Mouse (Mus musculus): Measurements from ENCODE around the gene 4632433K11Rik. TPM values are rescaled to one million over a fixed set of nuclear protein-coding genes. Genes with fewer than 3 reads are reported as not detected.

The 4632433K11Rik gene
- polyA plus RNA-seq, 1 experiment, result not detected

- TF ChIP-seq CTCF (IDR thresholded peaks at IDR 0.05; ENCODE audit: low read depth, low read length) (no peak), POLR2A (IDR thresholded peaks at IDR 0.05; ENCODE audit: borderline replicate concordance, low read depth, low read length) (no peak)
Observed at GRCm38 (mm10) chr7:5062360-5063001, 28.6 kb downstream of the 4632433K11Rik start.

GRCm38 (mm10) chr7:5064886-5065285 is 31.0 kb downstream of the 4632433K11Rik start:
- H3K27ac ChIP-seq (ENCODE audit: insufficient read depth, low read depth, low read length), result no peak overlapping the region
- no peak for TF ChIP-seq POLR2A (IDR thresholded peaks at IDR 0.05; ENCODE audit: borderline replicate concordance, low read depth, low read length)
- TF ChIP-seq CTCF (IDR thresholded peaks at IDR 0.05; ENCODE audit: low read depth, low read length), result no peak
- H3K4me1 ChIP-seq (ENCODE audit: control insufficient read depth, insufficient read depth, low read length), result peaks cover 20% of the 10 kb centered on the region
- no peak overlapping the region for H3K4me3 ChIP-seq (ENCODE audit: insufficient read depth, low read length)

More at GRCm38 (mm10) chr7:5062360-5063001, 28.6 kb downstream of the 4632433K11Rik start:
- peak overlapping the region; percentile 97 for H3K27ac ChIP-seq (ENCODE audit: insufficient read depth, low read depth, low read length)
- peak overlapping the region; percentile 67 for H3K4me3 ChIP-seq (ENCODE audit: insufficient read depth, low read length)
- peaks cover 42% of the 10 kb centered on the region for H3K4me1 ChIP-seq (ENCODE audit: control insufficient read depth, insufficient read depth, low read length)

- Histone ChIP-seq H3K4me1 (ENCODE audit: control insufficient read depth, insufficient read depth, low read length) (peaks cover 16% of the 10 kb centered on the region), H3K4me3 (ENCODE audit: insufficient read depth, low read length) (no peak overlapping the region), H3K27ac (ENCODE audit: insufficient read depth, low read depth, low read length) (no peak overlapping the region)
- no peak for TF ChIP-seq POLR2A (IDR thresholded peaks at IDR 0.05; ENCODE audit: borderline replicate concordance, low read depth, low read length)
- TF ChIP-seq CTCF (IDR thresholded peaks at IDR 0.05; ENCODE audit: low read depth, low read length), result no peak
Observed at GRCm38 (mm10) chr7:5073586-5073985, 39.7 kb downstream of the 4632433K11Rik start.

- H3K4me1 ChIP-seq (ENCODE audit: control insufficient read depth, insufficient read depth, low read length), result peaks cover 20% of the 10 kb centered on the region
- no peak overlapping the region for H3K4me3 ChIP-seq (ENCODE audit: insufficient read depth, low read length)
- no peak overlapping the region for H3K27ac ChIP-seq (ENCODE audit: insufficient read depth, low read depth, low read length)
- TF ChIP-seq POLR2A (IDR thresholded peaks at IDR 0.05; ENCODE audit: borderline replicate concordance, low read depth, low read length) (no peak), CTCF (IDR thresholded peaks at IDR 0.05; ENCODE audit: low read depth, low read length) (no peak)
Observed at GRCm38 (mm10) chr7:5074984-5075383, 41.1 kb downstream of the 4632433K11Rik start.

DNA sequence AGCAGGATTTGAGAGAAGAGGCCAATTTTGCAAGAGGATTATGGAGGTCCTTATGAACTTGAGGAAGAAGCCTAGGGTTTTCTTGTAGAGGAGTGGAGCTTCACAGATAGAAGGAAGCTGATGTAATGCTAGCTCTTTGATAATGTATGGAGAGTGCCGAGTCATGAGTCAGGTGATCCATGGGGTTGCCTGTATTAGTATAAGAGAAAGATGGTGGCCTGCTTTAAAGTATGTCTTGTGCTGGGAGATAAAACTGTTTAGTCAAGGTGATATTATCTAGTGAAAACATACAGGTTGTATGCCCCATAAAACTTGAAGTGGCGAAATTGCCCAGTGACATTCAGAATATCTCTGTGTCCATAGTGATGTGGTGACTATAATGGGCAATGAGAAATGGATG is 43.0 kb downstream of the 4632433K11Rik start:
- H3K4me1 ChIP-seq (ENCODE audit: control insufficient read depth, insufficient read depth, low read length), result peaks cover 22% of the 10 kb centered on the region
- TF ChIP-seq CTCF (IDR thresholded peaks at IDR 0.05; ENCODE audit: low read depth, low read length) (no peak), POLR2A (IDR thresholded peaks at IDR 0.05; ENCODE audit: borderline replicate concordance, low read depth, low read length) (no peak)
- H3K4me3 ChIP-seq (ENCODE audit: insufficient read depth, low read length), result no peak overlapping the region
- H3K27ac ChIP-seq (ENCODE audit: insufficient read depth, low read depth, low read length), result peak overlapping the region; percentile 34

DNA sequence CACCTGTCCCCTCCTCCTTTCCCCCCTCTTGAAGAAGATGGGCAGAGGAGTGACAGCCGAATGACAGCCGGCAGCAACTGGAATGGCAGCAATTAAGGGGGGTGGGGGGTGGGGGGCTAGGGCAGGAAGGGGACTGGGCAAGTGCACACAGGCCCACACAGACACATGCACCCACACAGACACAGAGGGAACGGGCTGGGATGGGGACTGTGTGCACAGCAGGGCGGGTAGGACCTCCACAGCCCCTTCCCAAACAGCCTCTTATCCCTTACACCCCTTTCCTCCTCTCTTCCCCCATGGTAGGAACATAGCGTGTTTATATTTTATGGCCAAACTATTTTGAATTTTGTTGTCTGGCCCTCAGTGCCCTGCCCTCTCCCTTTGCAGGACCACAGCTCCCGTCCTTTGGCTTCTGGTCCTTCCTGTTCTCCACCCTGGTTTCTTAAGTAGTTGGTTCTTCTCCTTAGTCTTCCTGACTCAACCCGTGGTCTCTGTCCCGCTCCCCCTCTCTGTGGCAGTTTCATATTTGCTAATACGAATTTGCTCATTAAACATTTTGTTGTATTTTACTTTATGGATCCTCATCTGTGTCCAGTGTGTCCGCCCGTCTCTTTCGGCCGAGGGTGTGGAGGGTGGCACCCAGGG is 45.6 kb downstream of the 4632433K11Rik start:
- Histone ChIP-seq H3K27ac (ENCODE audit: insufficient read depth, low read depth, low read length) (peak overlapping the region; percentile 64), H3K4me3 (ENCODE audit: insufficient read depth, low read length) (peak overlapping the region; percentile 45), H3K4me1 (ENCODE audit: control insufficient read depth, insufficient read depth, low read length) (peaks cover 36% of the 10 kb centered on the region)

DNA sequence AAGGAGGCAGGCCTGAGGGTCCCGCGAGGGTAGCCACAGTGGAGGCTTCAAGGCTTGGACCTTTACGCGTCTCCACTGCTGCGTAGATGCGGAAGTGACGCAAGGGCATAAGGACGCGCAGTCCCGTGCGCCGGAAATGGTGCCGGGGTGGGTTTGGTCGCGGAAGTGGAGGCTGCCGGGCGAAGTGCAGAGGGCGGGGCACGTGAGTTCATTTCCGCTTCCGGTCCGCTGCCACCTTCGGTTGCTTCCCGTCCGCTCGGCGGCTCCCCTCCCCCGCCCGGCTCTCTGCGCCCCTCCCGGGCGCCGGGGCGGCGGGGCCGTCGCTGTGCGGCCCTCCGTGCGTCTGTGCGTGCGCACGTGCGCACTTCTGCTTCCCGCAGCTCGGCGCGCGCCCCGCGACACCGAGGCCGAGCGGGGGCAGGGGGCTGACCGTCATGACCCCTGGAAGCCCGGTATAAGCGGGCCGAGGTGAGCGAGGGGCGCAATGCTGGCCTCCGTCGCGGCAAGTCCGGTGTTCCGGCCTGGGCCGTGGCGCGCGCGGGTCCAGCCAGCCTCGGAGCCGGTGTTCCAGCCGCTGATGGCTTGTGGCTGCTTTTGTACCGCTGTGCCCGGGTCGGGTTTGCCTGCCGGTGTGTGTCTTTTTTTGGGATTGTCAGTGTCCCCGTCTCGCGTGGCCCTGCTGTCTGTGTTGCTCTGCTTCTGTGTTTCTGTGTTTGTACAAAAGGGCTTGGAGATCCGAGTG is 46.3 kb downstream of the 4632433K11Rik start, which contains the start of gene Epn1:
Gene Epn1, plus strand, starts transcription at position 226 of the 742 bp plus-strand sequence.
- H3K4me3 ChIP-seq (ENCODE audit: insufficient read depth, low read length), result peak within 1 kb of the TSS; percentile 67
- H3K27ac ChIP-seq (ENCODE audit: insufficient read depth, low read depth, low read length), result peak within 1 kb of the TSS; percentile 79
- TF ChIP-seq POLR2A (IDR thresholded peaks at IDR 0.05; ENCODE audit: borderline replicate concordance, low read depth, low read length) (no peak), CTCF (IDR thresholded peaks at IDR 0.05; ENCODE audit: low read depth, low read length) (no peak)
- H3K4me1 ChIP-seq (ENCODE audit: control insufficient read depth, insufficient read depth, low read length), result peaks cover 42% of the 10 kb centered on the region

DNA sequence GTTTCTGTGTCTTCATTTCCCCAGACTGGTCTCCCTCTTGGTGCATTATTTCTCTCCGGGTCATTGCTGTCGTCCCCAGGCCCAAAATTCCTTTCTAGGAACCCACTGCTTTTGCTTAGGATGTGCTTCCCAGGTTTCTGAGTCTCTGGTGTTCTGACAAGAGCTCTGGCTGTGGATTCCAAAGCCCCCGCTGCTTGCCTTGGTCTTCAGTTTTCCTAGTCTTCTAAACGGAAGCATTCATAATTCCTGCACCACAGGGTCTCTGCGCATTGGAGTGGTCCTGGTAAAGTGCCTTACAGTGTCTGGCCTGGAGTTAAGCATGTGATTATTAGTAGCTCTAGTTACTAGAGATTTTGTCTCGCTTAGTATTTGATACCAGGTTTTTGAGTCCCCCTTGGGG is 46.9 kb downstream of the 4632433K11Rik start:
- peak overlapping the region; percentile 79 for H3K27ac ChIP-seq (ENCODE audit: insufficient read depth, low read depth, low read length)
- peaks cover 39% of the 10 kb centered on the region for H3K4me1 ChIP-seq (ENCODE audit: control insufficient read depth, insufficient read depth, low read length)
- TF ChIP-seq POLR2A (IDR thresholded peaks at IDR 0.05; ENCODE audit: borderline replicate concordance, low read depth, low read length) (no peak), CTCF (IDR thresholded peaks at IDR 0.05; ENCODE audit: low read depth, low read length) (no peak)

DNA sequence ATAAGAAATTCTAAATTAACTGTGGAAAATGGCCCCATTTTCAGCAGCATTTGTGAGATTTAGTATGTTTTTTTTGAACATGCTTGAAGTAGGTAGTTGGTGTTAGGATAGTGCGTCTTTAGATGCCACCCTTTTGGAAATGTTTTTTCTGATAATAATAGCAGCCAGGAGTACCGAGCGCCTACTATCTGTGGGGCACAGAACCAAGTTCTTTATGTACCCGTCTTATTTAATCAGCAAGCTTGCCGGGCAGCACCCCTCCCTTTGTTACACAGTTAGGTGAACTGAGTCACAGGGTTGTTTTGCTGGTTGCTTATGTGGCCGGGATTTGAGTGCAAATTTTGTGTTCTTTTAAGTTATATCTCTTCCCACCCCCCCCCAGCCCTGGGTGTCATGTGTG is 47.3 kb downstream of the 4632433K11Rik start:
- no peak for TF ChIP-seq POLR2A (IDR thresholded peaks at IDR 0.05; ENCODE audit: borderline replicate concordance, low read depth, low read length)
- no peak for TF ChIP-seq CTCF (IDR thresholded peaks at IDR 0.05; ENCODE audit: low read depth, low read length)
- H3K27ac ChIP-seq (ENCODE audit: insufficient read depth, low read depth, low read length), result peak overlapping the region; percentile 20; the same call in 1 of the 2 replicates
- H3K4me3 ChIP-seq (ENCODE audit: insufficient read depth, low read length), result peak overlapping the region; percentile 67
- H3K4me1 ChIP-seq (ENCODE audit: control insufficient read depth, insufficient read depth, low read length), result peaks cover 37% of the 10 kb centered on the region

More for the DNA sequence above, 46.9 kb downstream of the 4632433K11Rik start:
- H3K4me3 ChIP-seq (ENCODE audit: insufficient read depth, low read length), result peak overlapping the region; percentile 67

- peaks cover 34% of the 10 kb centered on the region for H3K4me1 ChIP-seq (ENCODE audit: control insufficient read depth, insufficient read depth, low read length)
Observed at GRCm38 (mm10) chr7:5081939-5082338, 48.0 kb downstream of the 4632433K11Rik start.

More at GRCm38 (mm10) chr7:5081939-5082338, 48.0 kb downstream of the 4632433K11Rik start:
- TF ChIP-seq POLR2A (IDR thresholded peaks at IDR 0.05; ENCODE audit: borderline replicate concordance, low read depth, low read length) (no peak), CTCF (IDR thresholded peaks at IDR 0.05; ENCODE audit: low read depth, low read length) (no peak)
- Histone ChIP-seq H3K4me3 (ENCODE audit: insufficient read depth, low read length) (peak overlapping the region; percentile 67), H3K27ac (ENCODE audit: insufficient read depth, low read depth, low read length) (peak overlapping the region; percentile 9)

Measured in bone marrow macrophage, adult 2 months (primary cell).